Mouse (Mus musculus): ENCODE data around the gene Slc3a2. TPM values are rescaled to one million over a fixed set of nuclear protein-coding genes. Genes with fewer than 3 reads are reported as not detected.

Gene Slc3a2
- polyA plus RNA-seq, 1 experiment = 147 TPM

- DNase-seq (ENCODE audit: low read depth) = no peak
- TF ChIP-seq CTCF (IDR thresholded peaks at IDR 0.05; ENCODE audit: borderline replicate concordance, extremely low read depth, insufficient read depth, insufficient read length) (no peak), POLR2A (IDR thresholded peaks at IDR 0.05; ENCODE audit: borderline replicate concordance, extremely low read depth, insufficient read depth, insufficient read length, poor library complexity, severe bottlenecking) (no peak)
Observed at GRCm38 (mm10) chr19:8705026-8705708, 18.0 kb downstream of the Slc3a2 start.

- TF ChIP-seq CTCF (IDR thresholded peaks at IDR 0.05; ENCODE audit: borderline replicate concordance, extremely low read depth, insufficient read depth, insufficient read length) (no peak), POLR2A (IDR thresholded peaks at IDR 0.05; ENCODE audit: borderline replicate concordance, extremely low read depth, insufficient read depth, insufficient read length, poor library complexity, severe bottlenecking) (no peak)
- no peak for DNase-seq (ENCODE audit: low read depth)
Observed at GRCm38 (mm10) chr19:8703571-8703970, 19.6 kb downstream of the Slc3a2 start.

DNA sequence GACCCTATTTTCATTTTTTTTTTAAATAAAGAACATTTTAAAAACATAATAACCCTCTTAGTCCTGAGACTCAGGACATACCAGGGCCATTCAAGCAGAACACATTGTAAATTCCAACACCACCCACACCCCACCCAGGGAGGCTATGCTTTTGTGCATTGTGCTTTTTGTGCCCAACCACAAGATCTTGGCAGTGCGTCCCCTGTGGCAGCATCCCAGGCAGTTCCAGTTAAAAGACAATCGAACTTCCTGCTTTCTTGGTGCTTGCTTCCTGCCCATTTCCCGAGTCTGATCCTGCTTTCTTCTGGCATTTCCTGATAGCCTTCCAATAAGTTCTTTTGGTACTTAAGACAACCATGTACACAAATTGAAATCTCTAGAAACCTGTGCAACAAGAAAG, 20.7 kb downstream of the Slc3a2 start:
- TF ChIP-seq CTCF (IDR thresholded peaks at IDR 0.05; ENCODE audit: borderline replicate concordance, extremely low read depth, insufficient read depth, insufficient read length) = no peak
- TF ChIP-seq POLR2A (IDR thresholded peaks at IDR 0.05; ENCODE audit: borderline replicate concordance, extremely low read depth, insufficient read depth, insufficient read length, poor library complexity, severe bottlenecking) = no peak
- DNase-seq (ENCODE audit: low read depth) = no peak

- TF ChIP-seq CTCF (IDR thresholded peaks at IDR 0.05; ENCODE audit: borderline replicate concordance, extremely low read depth, insufficient read depth, insufficient read length) = peak; percentile 5; the same call in 1 of the 2 replicates
- no peak for TF ChIP-seq POLR2A (IDR thresholded peaks at IDR 0.05; ENCODE audit: borderline replicate concordance, extremely low read depth, insufficient read depth, insufficient read length, poor library complexity, severe bottlenecking)
- DNase-seq (ENCODE audit: low read depth) = no peak
Observed at GRCm38 (mm10) chr19:8699652-8700051, 23.5 kb downstream of the Slc3a2 start.

- DNase-seq (ENCODE audit: low read depth) = no peak
Observed at GRCm38 (mm10) chr19:8695330-8695729, 27.8 kb downstream of the Slc3a2 start.

GRCm38 (mm10) chr19:8692740-8693139, 30.4 kb downstream of the Slc3a2 start:
- DNase-seq (ENCODE audit: low read depth) = no peak
- TF ChIP-seq POLR2A (IDR thresholded peaks at IDR 0.05; ENCODE audit: borderline replicate concordance, extremely low read depth, insufficient read depth, insufficient read length, poor library complexity, severe bottlenecking) = no peak
- TF ChIP-seq CTCF (IDR thresholded peaks at IDR 0.05; ENCODE audit: borderline replicate concordance, extremely low read depth, insufficient read depth, insufficient read length) = no peak

More at GRCm38 (mm10) chr19:8695330-8695729, 27.8 kb downstream of the Slc3a2 start:
- TF ChIP-seq POLR2A (IDR thresholded peaks at IDR 0.05; ENCODE audit: borderline replicate concordance, extremely low read depth, insufficient read depth, insufficient read length, poor library complexity, severe bottlenecking) = no peak
- TF ChIP-seq CTCF (IDR thresholded peaks at IDR 0.05; ENCODE audit: borderline replicate concordance, extremely low read depth, insufficient read depth, insufficient read length) = peak; percentile 32; the same call in 1 of the 2 replicates

DNA sequence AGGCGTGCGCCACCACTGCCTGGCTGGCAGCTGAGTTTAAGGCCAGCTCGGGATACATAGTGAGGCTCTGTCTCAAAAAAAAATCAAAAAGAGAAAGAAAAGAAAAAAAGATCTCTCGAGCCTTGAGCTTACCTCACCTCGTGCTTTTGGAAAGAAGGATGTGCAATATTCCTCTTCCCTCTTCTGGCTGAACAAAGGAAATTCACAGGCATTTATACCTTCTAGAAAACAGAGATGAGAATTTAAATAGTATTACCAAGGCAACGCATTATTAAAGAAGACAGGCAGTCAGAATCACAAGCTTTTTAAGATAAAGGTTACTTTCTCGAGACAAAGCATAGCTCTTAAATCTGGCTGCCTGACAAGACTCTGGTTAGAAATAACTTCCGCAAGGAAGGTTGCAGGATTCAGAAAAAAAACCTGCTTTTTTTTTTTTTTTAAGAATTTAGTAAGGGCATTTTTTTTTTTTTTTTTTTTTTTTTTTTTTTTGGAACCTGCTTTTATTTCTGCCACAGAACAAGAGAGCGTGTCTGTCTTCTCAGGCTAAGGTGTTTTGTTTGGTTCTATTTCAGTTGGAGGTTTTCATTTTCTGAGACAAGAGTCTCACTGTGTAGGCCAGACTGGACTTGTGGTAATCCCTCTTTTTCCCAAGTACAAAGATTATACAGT, 31.2 kb downstream of the Slc3a2 start:
- TF ChIP-seq POLR2A (IDR thresholded peaks at IDR 0.05; ENCODE audit: borderline replicate concordance, extremely low read depth, insufficient read depth, insufficient read length, poor library complexity, severe bottlenecking) (no peak), CTCF (IDR thresholded peaks at IDR 0.05; ENCODE audit: borderline replicate concordance, extremely low read depth, insufficient read depth, insufficient read length) (no peak)
- DNase-seq (ENCODE audit: low read depth) = peak; percentile 47

DNA sequence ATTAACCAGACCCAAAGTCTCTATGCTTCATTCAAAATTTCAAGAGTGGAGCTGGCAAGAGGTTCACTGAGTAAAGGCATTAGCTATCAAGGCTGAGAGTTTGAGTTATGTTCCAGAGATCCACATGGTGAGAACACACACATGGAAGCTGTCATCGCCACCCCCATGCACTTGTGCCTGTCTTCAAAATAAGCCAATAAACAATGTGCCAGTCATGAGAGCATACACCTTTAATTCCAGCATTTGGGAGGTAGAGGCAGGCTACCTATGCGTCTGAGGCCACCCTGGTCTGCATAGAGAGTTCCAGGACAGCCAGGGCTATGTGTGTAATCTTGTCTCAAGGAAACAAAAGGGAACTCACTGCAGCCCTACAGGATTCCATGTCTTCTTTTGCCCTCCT, 39.5 kb downstream of the Slc3a2 start:
- TF ChIP-seq POLR2A (IDR thresholded peaks at IDR 0.05; ENCODE audit: borderline replicate concordance, extremely low read depth, insufficient read depth, insufficient read length, poor library complexity, severe bottlenecking) (no peak), CTCF (IDR thresholded peaks at IDR 0.05; ENCODE audit: borderline replicate concordance, extremely low read depth, insufficient read depth, insufficient read length) (no peak)
- DNase-seq (ENCODE audit: low read depth) = no peak

GRCm38 (mm10) chr19:8682996-8683395, 40.2 kb downstream of the Slc3a2 start:
- TF ChIP-seq CTCF (IDR thresholded peaks at IDR 0.05; ENCODE audit: borderline replicate concordance, extremely low read depth, insufficient read depth, insufficient read length) (peak; percentile 74; the same call in 1 of the 2 replicates), POLR2A (IDR thresholded peaks at IDR 0.05; ENCODE audit: borderline replicate concordance, extremely low read depth, insufficient read depth, insufficient read length, poor library complexity, severe bottlenecking) (no peak)
- peak; percentile 95 for DNase-seq (ENCODE audit: low read depth)

DNA sequence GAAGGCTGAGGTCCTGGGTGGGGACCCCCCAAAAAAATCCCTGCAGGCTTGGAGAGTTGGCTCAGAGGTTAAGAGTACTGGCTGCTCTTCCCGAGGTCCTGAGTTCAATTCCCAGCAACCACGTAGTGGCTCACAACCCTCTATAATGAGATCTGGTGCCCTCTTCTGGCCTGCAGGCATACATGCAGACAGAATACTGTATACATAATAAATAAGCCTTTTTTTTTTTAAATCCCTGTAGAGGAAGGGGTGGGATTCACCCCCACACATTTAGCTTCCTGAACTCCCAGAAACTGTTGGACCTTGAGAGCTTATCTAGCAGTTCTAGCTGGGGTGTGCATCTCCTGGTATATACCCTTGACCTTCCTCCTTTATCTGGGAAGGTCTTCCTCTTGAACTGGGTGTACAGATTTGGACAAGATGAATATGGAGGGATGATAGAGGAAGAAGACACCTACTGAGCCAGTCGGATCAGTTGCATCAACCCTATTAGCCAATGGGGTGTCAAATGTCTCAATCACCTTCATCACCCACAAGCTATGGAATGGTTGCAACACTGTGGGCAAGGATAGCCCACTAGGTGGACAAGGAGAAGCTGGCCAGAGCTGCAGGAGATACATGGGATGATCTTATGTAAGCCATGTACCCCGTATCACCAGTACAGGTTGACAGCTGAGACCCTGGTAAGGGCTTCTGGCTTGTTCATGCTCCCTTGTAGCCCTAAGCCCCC, 41.4 kb downstream of the Slc3a2 start:
- TF ChIP-seq POLR2A (IDR thresholded peaks at IDR 0.05; ENCODE audit: borderline replicate concordance, extremely low read depth, insufficient read depth, insufficient read length, poor library complexity, severe bottlenecking) (no peak), CTCF (IDR thresholded peaks at IDR 0.05; ENCODE audit: borderline replicate concordance, extremely low read depth, insufficient read depth, insufficient read length) (no peak)
- DNase-seq (ENCODE audit: low read depth) = no peak

Measured in brain, embryonic 14.5 days (tissue).